ENCODE assay signal across 13 mouse cellular contexts in the genomic region with DNA sequence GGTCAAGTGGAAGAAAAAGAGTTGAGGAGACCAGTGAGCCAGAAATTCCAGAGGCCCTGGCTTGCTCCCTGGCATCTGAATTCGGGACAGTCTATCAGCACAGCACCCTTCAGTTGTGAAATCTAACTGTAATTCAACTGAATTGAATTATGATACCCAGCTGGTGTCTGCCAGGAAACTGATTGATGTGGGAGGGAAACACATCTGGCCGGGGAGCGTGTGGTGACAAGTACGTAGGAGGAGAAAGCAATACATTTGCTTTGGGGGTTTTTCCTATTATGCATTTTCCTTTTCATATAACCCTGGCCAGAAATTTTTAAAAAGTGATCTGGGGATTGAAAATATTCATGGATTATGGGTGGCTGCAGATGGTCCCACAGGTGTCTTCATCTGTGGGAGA.
DNase-seq lines count a peak whose midpoint lies in the region.
"Had no signal": no experiment of that assay in that cellular context is flagged by ENCODE, and none has a peak within 500 bp of the region (broad histone marks: within the 10 kb centered on the region; RNA-seq: fewer than 3 reads in every experiment).

No protein-coding gene starts in this region.

- peak; percentile 10 for DNase-seq in layer of hippocampus, adult 9-11 months
- DNase-seq in layer of hippocampus, adult 8-10 months (ENCODE audit: low spot score in 2 of 2): no peak
- DNase-seq in CD4-positive, CD25-positive, alpha-beta regulatory T cell, adult 2 months (ENCODE audit: low read depth, low spot score): peak; percentile 26
- DNase-seq in induced T-regulatory cell, adult 2 months (ENCODE audit: low read depth): peak; percentile 3
- DNase-seq in thymus, postnatal 36 days: peak; percentile 3 to 9
- DNase-seq in kidney, postnatal 10 days: no peak
- DNase-seq in urinary bladder, postnatal 25 days (ENCODE audit: low spot score): no peak
- DNase-seq: adrenal gland, postnatal 10 days; cerebellum, adult 18-20 months; cerebellum, adult 9-11 months; cerebellum, postnatal 36 days; gastrocnemius, postnatal 10 days; heart, adult 2 months had no signal

Comparison
In these comparisons a context has a peak if more than half of its experiments do, and no peak if none do; other contexts are left out.
1. DNase-seq: peak in layer of hippocampus, adult 9-11 months (single experiment), CD4-positive, CD25-positive, alpha-beta regulatory T cell, adult 2 months (single experiment), induced T-regulatory cell, adult 2 months (single experiment) and thymus, postnatal 36 days (2 of 2); none in layer of hippocampus, adult 8-10 months (0 of 2), kidney, postnatal 10 days (single experiment) and urinary bladder, postnatal 25 days (single experiment).